Mouse (Mus musculus) urinary bladder, postnatal 25 days (tissue): ENCODE measurements around the gene Nat8f1.
"Not testable (repeated sequence)": the region's sequence is repeated elsewhere in the genome, so short reads cannot be mapped to it uniquely, and the experiment has no call there.

Experiments used
- DNase-seq: peaks from one replicate; pipeline ENCODE4 v3.0.0; 2022; ENCODE audit warnings: low spot score

Gene Nat8f1

GRCm38 (mm10) chr6:85906911-85907351 lies 8.6 kb downstream of the Nat8f1 start:
- not testable (repeated sequence) for DNase-seq

DNA sequence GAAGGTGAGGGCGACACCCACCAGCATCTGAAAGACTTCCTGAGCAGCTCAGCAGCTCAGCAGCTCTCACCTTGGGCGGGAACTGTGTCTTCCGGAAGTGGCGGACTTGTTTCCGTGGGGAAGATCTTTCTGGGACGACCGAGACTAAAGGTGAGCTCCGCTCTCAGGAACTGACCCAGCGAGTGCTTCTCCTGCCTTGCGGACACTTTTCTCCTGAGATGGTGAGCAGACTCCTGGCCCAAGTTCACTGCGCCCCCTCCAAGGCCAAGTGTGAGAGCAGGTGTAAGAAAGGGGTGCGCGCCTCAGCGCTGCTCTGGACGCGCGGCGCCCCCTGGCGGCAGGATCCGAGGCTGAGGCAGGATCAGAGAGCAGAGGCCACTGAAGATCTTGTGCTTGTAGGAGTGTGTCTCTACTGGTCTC lies 10.8 kb downstream of the Nat8f1 start, which contains the start of gene Nat8f4:
Gene Nat8f4 (minus strand): TSS at position 243 of the 420 bp plus-strand sequence.
- peak; percentile 72 for DNase-seq

DNA sequence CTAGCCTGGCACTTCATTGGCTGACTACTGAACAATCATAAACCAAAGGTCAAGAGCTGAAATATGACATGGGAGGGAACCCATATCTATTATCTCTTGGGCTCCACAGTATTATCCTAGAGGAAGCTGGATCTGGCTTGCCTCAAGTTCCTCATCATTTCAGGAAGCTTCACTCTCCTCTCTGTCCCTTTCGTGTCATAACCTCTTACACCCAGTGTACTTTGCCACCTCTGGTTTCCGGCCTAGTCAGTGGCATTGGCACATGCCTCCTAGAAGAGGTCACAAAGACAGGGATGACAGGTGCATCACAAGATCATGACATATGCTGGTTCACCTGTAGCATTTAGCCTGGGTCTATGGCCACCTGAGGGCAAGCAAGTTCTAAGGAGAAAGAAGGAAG lies 13.2 kb downstream of the Nat8f1 start:
- DNase-seq = no peak

- not testable (repeated sequence) for DNase-seq
Observed at GRCm38 (mm10) chr6:85898596-85899475, 16.7 kb downstream of the Nat8f1 start.

DNA sequence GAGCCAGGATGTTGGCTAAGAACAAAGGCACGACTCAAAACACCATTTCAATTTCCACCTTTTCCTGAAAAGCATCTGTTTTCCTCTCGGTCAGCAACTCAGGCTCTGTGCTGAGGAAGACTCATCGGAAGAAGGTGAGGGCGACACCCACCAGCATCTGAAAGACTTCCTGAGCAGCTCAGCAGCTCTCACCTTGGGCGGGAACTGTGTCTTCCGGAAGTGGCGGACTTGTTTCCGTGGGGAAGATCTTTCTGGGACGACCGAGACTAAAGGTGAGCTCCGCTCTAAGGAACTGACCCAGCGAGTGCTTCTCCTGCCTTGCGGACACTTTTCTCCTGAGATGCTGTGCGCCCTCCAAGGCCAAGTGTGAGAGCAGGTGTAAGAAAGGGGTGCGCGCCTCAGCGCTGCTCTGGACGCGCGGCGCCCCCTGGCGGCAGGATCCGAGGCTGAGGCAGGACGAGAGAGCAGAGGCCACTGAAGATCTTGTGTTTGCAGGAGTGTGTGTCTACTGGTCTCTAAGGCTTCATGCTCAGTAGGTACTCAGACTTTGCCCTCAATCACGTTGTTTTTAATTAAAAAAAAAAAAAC lies 20.3 kb downstream of the Nat8f1 start:
- DNase-seq = not testable (repeated sequence)

GRCm38 (mm10) chr6:85888961-85889360 lies 26.5 kb downstream of the Nat8f1 start:
- DNase-seq = no peak

GRCm38 (mm10) chr6:85884311-85884710 lies 31.2 kb downstream of the Nat8f1 start:
- DNase-seq = no peak

GRCm38 (mm10) chr6:85883246-85883645 lies 32.2 kb downstream of the Nat8f1 start:
- DNase-seq = not testable (repeated sequence)

DNA sequence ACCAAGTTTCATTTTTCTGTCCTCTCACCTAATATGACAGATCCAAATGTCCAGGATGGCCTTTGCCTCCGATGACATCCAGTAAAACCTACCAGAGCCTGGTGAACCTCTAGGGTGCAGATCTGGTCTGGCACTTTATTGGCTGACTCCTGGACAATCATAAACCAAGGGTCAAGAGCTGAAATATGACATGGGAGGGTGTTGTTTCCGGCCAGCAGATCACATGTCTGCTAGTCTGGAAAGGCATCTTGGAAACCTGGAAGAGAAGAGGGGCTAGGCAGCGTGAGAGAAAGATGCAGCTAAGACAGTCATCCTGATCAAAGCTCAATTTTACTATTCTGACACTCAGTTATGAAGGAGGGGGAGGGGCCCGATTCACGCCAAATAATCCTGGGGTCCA lies 46.5 kb downstream of the Nat8f1 start, which contains the start of gene Nat8f2:
Gene Nat8f2 (minus strand): TSS at position 153 of the 400 bp plus-strand sequence.
- not testable (repeated sequence) for DNase-seq

DNA sequence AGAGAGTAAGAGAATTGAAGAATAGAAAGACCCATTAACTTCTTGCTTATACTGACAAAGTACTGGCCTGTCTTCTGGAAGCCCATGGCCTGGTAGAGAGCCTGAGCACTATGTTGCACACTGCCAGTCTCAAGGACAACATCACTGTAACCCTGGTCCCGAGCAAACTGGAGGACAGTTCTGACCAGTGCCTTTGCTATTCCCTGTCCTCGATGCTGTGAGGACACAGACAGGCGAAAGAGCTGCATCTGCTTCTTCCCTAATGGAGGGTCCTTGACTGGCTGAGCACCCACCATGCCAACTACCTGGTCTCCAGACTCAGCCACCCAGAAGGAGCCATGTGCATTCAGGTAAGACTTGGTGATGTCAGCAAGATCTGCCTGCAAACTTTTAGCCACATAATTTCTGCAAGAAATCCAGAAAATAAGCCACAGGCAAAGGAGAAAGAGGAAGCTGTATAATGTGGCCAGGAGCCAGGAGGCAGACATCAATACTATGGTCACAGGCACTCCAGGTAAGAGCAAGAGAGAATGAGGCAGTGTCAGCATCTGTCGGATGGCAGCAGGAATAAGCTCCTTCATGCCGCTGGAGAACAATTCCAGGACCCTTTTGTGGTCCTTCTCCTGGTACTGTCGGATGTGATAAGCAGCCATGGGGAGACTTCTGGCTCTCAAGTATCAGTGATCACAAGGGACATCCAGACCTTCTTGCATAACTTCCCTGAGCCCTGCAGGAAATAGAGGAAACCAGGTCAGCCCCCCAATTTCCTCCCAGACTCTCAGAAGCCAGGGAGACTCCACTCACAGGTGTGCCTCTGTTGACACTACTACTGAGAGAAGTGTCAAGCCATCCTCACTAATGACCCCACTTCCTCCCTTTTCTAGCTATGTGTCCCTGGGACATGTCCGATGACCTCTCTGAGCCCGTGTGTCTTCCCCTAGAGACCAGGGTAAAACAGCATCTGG lies 47.5 kb downstream of the Nat8f1 start:
- DNase-seq = no peak

DNA sequence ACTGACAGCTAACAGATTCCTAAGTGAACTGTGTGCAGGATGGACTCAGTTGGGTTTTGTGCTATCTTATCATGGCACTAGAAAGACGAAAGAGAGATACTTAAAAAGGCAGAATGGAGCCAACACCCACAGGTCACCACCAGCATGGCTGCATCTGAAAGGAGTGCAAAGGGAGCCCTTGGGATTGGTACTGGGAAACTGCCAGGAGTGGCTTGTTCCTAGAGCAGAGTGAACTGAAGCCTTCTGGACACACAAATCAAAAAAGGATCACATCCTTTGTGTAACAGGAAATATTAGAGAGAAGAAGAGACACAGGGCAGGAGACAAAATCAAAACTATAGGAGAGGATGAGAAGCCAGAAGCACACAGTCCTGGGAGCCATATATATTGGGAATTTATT lies 48.5 kb downstream of the Nat8f1 start:
- not testable (repeated sequence) for DNase-seq

DNA sequence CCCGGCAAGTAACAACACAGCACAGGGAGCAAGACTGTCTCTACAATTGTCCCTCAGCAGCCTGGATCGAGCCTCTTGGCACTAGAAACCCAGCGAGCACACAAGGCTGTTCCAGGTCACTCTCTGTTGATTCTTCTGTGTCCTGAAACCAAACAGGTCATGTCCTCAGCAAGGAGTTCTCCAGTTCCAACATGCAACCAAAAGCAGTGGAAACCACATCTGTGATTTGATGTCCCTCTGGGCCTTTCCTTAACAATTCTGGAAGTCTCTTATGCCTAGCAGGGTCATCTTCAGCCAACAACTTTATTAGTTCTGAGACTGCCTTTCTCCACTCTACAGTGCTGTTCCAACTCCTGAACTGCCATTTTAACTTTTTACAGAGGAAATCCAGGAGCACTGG lies 49.3 kb downstream of the Nat8f1 start:
- not testable (repeated sequence) for DNase-seq

GRCm38 (mm10) chr6:85864900-85865639 lies 50.4 kb downstream of the Nat8f1 start:
- not testable (repeated sequence) for DNase-seq

DNA sequence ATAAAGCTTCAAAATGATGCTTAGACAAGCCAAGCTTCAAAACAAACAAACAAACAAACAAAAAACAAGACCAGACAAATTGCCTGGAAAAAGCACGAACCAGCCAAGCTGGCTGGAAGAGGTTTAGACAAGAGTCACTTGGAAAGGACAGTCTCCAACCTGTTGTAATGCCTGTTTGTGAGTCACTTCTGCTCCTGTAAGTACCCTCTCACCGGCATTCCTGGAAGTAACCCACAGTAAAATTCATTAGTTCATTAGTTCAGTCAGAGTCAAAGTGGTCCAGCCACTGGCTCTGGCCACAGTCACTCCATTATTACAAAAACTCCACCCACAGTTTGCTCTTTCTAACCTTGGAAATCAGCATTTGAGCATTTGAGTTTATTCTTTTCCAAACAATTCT lies 51.6 kb downstream of the Nat8f1 start:
- no peak for DNase-seq

- no peak for DNase-seq
Observed at GRCm38 (mm10) chr6:85863136-85863535, 52.4 kb downstream of the Nat8f1 start.

DNA sequence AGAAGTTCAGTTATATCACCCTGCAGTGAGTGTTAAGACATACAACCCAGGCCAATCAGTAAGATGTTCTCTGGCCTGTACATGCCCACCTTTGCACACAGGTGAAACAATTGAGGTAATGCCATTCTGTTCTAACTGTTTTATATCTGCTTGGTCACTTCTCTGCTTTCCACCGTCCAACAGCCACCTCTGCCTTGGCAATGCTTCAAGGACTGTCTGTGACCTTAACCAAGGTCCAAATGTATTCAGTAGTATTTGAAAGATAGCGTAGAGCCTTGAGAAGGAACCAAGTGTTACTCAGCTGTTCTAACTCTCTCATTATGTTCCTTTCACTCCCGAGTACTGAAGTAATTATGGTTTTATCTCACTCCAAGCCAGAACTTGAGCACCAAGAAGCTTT lies 52.9 kb downstream of the Nat8f1 start:
- DNase-seq = no peak

DNA sequence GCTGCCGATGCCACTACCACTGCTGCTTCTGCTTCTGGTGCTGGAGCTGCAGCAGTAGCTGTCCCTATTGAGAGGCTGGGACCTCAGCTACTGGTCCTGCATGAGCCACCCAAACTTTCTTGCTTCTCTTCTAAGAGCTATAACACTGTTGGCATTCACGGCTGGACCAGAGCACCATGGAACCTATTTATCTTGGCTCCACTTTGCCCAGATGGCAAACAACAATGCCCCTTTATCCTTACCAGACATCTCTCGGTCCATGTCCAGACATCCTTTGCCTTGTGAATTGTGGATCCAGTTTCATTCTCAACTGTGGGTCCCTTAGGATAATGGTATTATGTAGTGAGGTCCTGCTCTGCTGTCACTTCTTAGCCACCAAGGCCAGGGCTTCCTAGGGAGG lies 54.2 kb downstream of the Nat8f1 start:
- DNase-seq = no peak
